Mouse (Mus musculus): ENCODE measurements at regions not wholly inside any gene's neighbourhood (a gene's known extent, or its start where the extent isn't known, plus 50 kb on each side); places are given as distances from the start of the nearest gene placed in this dataset.

DNA sequence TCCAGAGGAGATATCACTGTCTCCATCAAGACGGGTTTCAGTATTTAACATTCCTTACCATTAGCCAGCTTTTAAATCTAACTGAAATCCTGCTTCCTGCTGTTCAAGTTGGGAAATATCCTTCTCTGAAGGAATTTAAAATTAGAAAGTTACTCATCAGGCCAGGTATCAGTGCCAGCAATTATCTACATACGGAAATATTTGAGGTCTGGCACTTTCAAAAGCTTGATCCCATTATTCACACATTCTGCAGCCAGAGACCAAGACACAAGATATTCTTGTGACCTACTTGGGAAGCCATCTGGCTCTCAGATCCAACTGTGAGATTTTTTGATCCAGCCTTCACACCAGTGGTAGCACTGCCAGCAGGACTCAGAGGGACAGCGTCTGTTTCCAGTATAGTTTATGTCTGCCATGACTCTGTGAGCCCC is 386.8 kb downstream of the Efnb2 start:
- no peak for TF ChIP-seq CTCF (IDR thresholded peaks at IDR 0.05; ENCODE audit: extremely low read depth, insufficient read depth, insufficient read length, insufficient replicate concordance)
- TF ChIP-seq POLR2A (IDR thresholded peaks at IDR 0.05; ENCODE audit: low read depth, low read length), result no peak
